Mouse (Mus musculus) ES-Bruce4 (cell line): Measurements from ENCODE around the gene Parp14.

Experiments
- CTCF ChIP-seq: IDR thresholded peaks from one replicate; pipeline ENCODE4 v1.8.1; 2011; ENCODE audit warnings: low read depth, low read length
- EP300 ChIP-seq: IDR thresholded peaks from 2 replicates; pipeline ENCODE4 v1.6.1; 2011; ENCODE audit warnings: low read depth, low read length; ENCODE audit not compliant: insufficient read depth
- POLR2A ChIP-seq: IDR thresholded peaks from one replicate; pipeline ENCODE4 v1.8.1; 2011; ENCODE audit warnings: low read length; ENCODE audit not compliant: insufficient read depth

- no peak for TF ChIP-seq EP300
- no peak for TF ChIP-seq CTCF
- TF ChIP-seq POLR2A = no peak
Measured at GRCm38 (mm10) chr16:35834653-35835052, 36.7 kb downstream of the Parp14 start.
